Mouse (Mus musculus) testis, postnatal 14 days (tissue): ENCODE measurements at regions not wholly inside any gene's neighbourhood (a gene's known extent, or its start where the extent isn't known, plus 50 kb on each side); places are given as distances from the start of the nearest gene placed in this dataset.
A peak's percentile ranks its signal among the peaks of the same experiment; 100 is the strongest.

ENCODE experiments used
- DNase-seq: peaks from one replicate; pipeline ENCODE4 v3.0.0; 2021; ENCODE audit warnings: low spot score

- peak; percentile 29 for DNase-seq
Measured at GRCm38 (mm10) chr4:28298911-28299353, 514.0 kb upstream of the Epha7 start.

GRCm38 (mm10) chr4:28300018-28300440 lies 512.9 kb upstream of the Epha7 start:
- DNase-seq: no peak

GRCm38 (mm10) chr4:28301686-28302085 lies 511.2 kb upstream of the Epha7 start:
- DNase-seq: no peak

- no peak for DNase-seq
Measured at GRCm38 (mm10) chr4:28331036-28331435, 481.9 kb upstream of the Epha7 start.

GRCm38 (mm10) chr4:28364566-28364965 lies 448.4 kb upstream of the Epha7 start:
- no peak for DNase-seq

GRCm38 (mm10) chr4:28377087-28377486 lies 435.8 kb upstream of the Epha7 start:
- no peak for DNase-seq

GRCm38 (mm10) chr4:28378661-28379060 lies 434.3 kb upstream of the Epha7 start:
- DNase-seq: no peak

- no peak for DNase-seq
Measured at GRCm38 (mm10) chr4:28424341-28424740, 388.6 kb upstream of the Epha7 start.

GRCm38 (mm10) chr4:28440161-28440560 lies 372.8 kb upstream of the Epha7 start:
- DNase-seq: no peak

- DNase-seq: no peak
Measured at GRCm38 (mm10) chr4:28453111-28453510, 359.8 kb upstream of the Epha7 start.

- DNase-seq: no peak
Measured at GRCm38 (mm10) chr4:28456312-28456711, 356.6 kb upstream of the Epha7 start.
